Mouse (Mus musculus) G1E (cell line): ENCODE measurements around the gene Pitpnm1. TPM values are rescaled to one million over a fixed set of nuclear protein-coding genes. Genes with fewer than 3 reads are reported as not detected.

Experiments used
- ATAC-seq: 2 replicates; pipeline ENCODE4 v1.8.0; 2016; ENCODE audit warnings: mild to moderate bottlenecking; ENCODE audit not compliant: insufficient number of reproducible peaks, poor library complexity, low FRiP score, severe bottlenecking; ENCODE audit errors: extremely low read depth
- DNase-seq: peaks from one replicate; pipeline ENCODE4 v3.0.0; 2012; ENCODE audit warnings: low spot score
- H3K27me3 ChIP-seq: 2 replicates; pipeline ENCODE4 v1.6.1; 2012; ENCODE audit warnings: mild to moderate bottlenecking, low read length, inconsistent platforms; ENCODE audit not compliant: insufficient read depth
- H3K36me3 ChIP-seq: replicated peaks from 2 replicates; pipeline ENCODE3; 2012; ENCODE audit warnings: mild to moderate bottlenecking, inconsistent platforms
- H3K4me1 ChIP-seq: 2 replicates; pipeline ENCODE4 v1.6.1; 2012; ENCODE audit warnings: low read depth, low read length, inconsistent platforms, mixed read lengths; ENCODE audit not compliant: insufficient read depth
- H3K4me3 ChIP-seq: 2 replicates; pipeline ENCODE4 v1.5.1; 2012; ENCODE audit warnings: low read depth, mild to moderate bottlenecking, inconsistent platforms, low read length, moderate library complexity, mixed read lengths
- H3K9me3 ChIP-seq: replicated peaks from 2 replicates; pipeline ENCODE4 v1.6.1; 2012; ENCODE audit warnings: inconsistent platforms
- CTCF ChIP-seq: IDR thresholded peaks from 2 replicates; pipeline ENCODE4 v1.5.1; 2012; ENCODE audit warnings: low read depth, low read length, inconsistent platforms, mixed read lengths
- GATA1 ChIP-seq: IDR thresholded peaks from 2 replicates; pipeline ENCODE4 v1.6.1; 2012; ENCODE audit warnings: borderline replicate concordance, low read length, inconsistent platforms, mixed read lengths
- GATA2 ChIP-seq: IDR thresholded peaks from 2 replicates; pipeline ENCODE4 v1.6.1; 2012; ENCODE audit warnings: low read depth, low read length, inconsistent platforms, borderline replicate concordance
- POLR2AphosphoS5 ChIP-seq: IDR thresholded peaks from 2 replicates; pipeline ENCODE4 v1.6.1; 2012; ENCODE audit warnings: low read depth, low read length, inconsistent platforms; ENCODE audit not compliant: insufficient replicate concordance
- TAL1 ChIP-seq: conservative IDR thresholded peaks from 2 replicates; pipeline ENCODE4 v1.6.1; 2012; ENCODE audit warnings: low read depth, low read length, inconsistent platforms, mixed read lengths
- polyA plus RNA-seq: library from polyadenylated mRNA; stranded (reverse); fragments of >175 nt; gene quantifications from 2 replicates; pipeline ENCODE4 v1.2.3, GENCODE M21; 2012
- total RNA-seq, 2 experiments: library from RNA; stranded (forward) in 1 of 2; stranded (reverse) in 1 of 2; fragments of 200-1000 nt in 1 of 2; fragments of >200 nt in 1 of 2; fragmentation: Nextera tagmentation in 1 of 2; gene quantifications; 2 replicates each; pipeline ENCODE4 v1.2.3; 2014 to 2017

Gene Pitpnm1
- total and polyA plus RNA-seq, 3 experiments, result 12.9 to 61.2 (median 22.2) TPM

DNA sequence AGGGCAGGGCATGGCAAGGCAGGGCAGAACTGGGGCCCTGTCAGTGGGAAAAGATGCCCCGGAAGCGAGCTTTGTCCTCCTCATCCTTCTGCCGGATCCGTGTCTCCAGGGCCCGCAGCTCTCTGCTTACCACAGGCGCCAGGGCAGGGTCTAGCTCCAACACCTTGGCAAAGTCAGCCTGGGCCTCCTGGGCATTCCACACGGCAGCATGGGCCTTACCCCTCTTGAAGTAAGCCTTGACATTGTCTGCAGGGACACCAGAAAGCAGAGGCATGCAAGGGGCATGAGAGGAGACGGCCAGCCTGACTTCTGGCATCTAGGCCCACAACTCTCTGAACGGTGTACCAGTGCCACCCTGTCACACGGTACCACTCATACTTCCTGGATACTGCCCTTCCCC, 14.8 kb downstream of the Pitpnm1 start:
- Histone ChIP-seq H3K9me3 (no peaks in the 10 kb centered on the region), H3K27me3 (no peaks in the 10 kb centered on the region), H3K36me3 (peaks cover 94% of the 10 kb centered on the region), H3K4me1 (peaks cover 43% of the 10 kb centered on the region), H3K4me3 (no peak overlapping the region; the same call in 1 of the 2 replicates)
- DNase-seq (no peak), ATAC-seq (no peak)
- TF ChIP-seq POLR2AphosphoS5 (no peak), CTCF (no peak), GATA2 (no peak), GATA1 (no peak), TAL1 (no peak)

DNA sequence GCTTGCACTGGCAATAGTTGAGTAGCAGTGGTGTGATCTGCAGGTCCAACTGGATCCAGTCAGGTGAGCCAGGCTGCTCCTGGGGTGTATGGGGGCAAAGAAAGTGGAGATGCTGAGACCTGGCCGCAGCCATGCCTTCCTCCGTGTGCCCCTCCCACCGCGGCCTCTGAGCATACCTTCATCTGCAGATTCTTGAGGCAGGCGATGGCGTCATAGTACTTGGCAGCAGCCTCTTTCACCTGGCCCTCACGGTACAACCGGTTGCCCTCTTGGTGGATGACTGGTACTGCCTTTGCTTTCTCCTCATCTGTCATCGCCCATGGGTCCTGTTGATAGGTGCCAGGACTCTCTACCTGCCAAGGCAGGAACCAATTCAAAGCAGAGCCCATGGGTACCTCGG, 15.3 kb downstream of the Pitpnm1 start:
- no peaks in the 10 kb centered on the region for H3K9me3 ChIP-seq
- DNase-seq, result no peak
- peak overlapping the region; percentile 17; the same call in 1 of the 2 replicates for H3K4me3 ChIP-seq
- H3K36me3 ChIP-seq, result peaks cover 88% of the 10 kb centered on the region
- no peak for ATAC-seq
- TF ChIP-seq POLR2AphosphoS5, result no peak
- TF ChIP-seq TAL1, result no peak
- no peak for TF ChIP-seq CTCF
- no peak for TF ChIP-seq GATA2
- no peak for TF ChIP-seq GATA1
- peaks cover 49% of the 10 kb centered on the region for H3K4me1 ChIP-seq
- H3K27me3 ChIP-seq, result no peaks in the 10 kb centered on the region

DNA sequence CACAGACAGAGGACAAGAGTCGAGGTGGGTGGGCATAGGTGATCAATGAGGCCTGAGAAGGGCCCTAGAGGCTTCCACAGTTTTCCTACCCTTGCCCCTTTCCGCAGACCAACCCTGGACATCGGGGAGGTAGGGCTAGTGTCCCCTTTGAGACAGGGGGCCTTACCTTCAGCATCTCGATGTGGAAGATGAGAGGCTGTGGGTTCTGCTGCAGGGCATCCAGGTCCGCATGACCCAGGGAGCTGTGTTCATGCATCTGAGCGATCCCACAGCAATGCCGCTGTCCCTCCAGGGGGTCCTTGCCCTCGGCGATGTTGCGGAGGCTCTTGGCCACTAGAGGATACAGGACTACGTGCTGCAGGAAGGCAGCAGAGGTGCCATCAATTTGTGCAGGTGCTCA, 16.0 kb downstream of the Pitpnm1 start:
- Histone ChIP-seq H3K36me3 (peaks cover 84% of the 10 kb centered on the region), H3K9me3 (no peaks in the 10 kb centered on the region), H3K27me3 (no peaks in the 10 kb centered on the region), H3K4me1 (peaks cover 52% of the 10 kb centered on the region), H3K4me3 (no peak overlapping the region)
- DNase-seq (no peak), ATAC-seq (no peak)
- TF ChIP-seq POLR2AphosphoS5 (no peak), GATA2 (no peak), TAL1 (no peak), CTCF (no peak), GATA1 (no peak)

DNA sequence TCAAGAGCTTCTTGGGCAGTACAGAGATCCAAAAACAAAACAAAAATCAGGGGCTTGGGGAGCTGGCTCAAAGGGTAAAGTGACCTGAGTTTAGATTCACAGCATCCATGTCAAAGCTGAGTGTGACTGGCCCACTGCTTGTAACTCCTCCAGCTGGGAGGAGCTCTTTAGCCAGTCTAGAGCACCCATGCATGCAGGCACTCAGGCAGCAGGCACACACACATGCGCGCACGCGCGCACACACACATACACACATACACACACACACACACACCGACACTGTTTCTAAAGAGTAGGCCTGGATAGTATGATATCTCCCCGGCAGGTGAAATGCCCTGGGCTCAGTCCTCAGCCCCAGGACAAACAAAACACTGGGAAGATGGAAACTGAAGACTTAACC, 17.2 kb downstream of the Pitpnm1 start:
- DNase-seq, result no peak
- Histone ChIP-seq H3K4me3 (no peak overlapping the region), H3K27me3 (no peaks in the 10 kb centered on the region), H3K36me3 (peaks cover 72% of the 10 kb centered on the region), H3K9me3 (no peaks in the 10 kb centered on the region), H3K4me1 (peaks cover 62% of the 10 kb centered on the region)
- no peak for ATAC-seq
- TF ChIP-seq GATA2 (no peak), GATA1 (no peak), TAL1 (no peak), POLR2AphosphoS5 (no peak), CTCF (no peak)

- Histone ChIP-seq H3K36me3 (peaks cover 58% of the 10 kb centered on the region), H3K9me3 (no peaks in the 10 kb centered on the region), H3K27me3 (no peaks in the 10 kb centered on the region), H3K4me3 (no peak overlapping the region), H3K4me1 (peaks cover 64% of the 10 kb centered on the region)
- no peak for ATAC-seq
- no peak for TF ChIP-seq TAL1
- TF ChIP-seq POLR2AphosphoS5, result no peak
- TF ChIP-seq GATA1, result no peak
- TF ChIP-seq CTCF, result no peak
- TF ChIP-seq GATA2, result no peak
- no peak for DNase-seq
Measured at GRCm38 (mm10) chr19:4118350-4118749, 18.6 kb downstream of the Pitpnm1 start.

GRCm38 (mm10) chr19:4119716-4120487, 20.1 kb downstream of the Pitpnm1 start:
- Histone ChIP-seq H3K27me3 (no peaks in the 10 kb centered on the region), H3K4me3 (peak overlapping the region; percentile 73; the same call in 1 of the 2 replicates), H3K9me3 (no peaks in the 10 kb centered on the region), H3K36me3 (peaks cover 45% of the 10 kb centered on the region), H3K4me1 (peaks cover 64% of the 10 kb centered on the region)
- DNase-seq (no peak), ATAC-seq (no peak)
- TF ChIP-seq POLR2AphosphoS5 (no peak), GATA2 (no peak), TAL1 (no peak), CTCF (no peak), GATA1 (no peak)

GRCm38 (mm10) chr19:4120496-4120895, 20.7 kb downstream of the Pitpnm1 start:
- Histone ChIP-seq H3K9me3 (no peaks in the 10 kb centered on the region), H3K4me3 (peak overlapping the region; percentile 73; the same call in 1 of the 2 replicates), H3K36me3 (peaks cover 39% of the 10 kb centered on the region), H3K4me1 (peaks cover 64% of the 10 kb centered on the region), H3K27me3 (no peaks in the 10 kb centered on the region)
- DNase-seq (no peak), ATAC-seq (no peak)
- TF ChIP-seq POLR2AphosphoS5 (no peak), TAL1 (no peak), CTCF (no peak)
